Comparison of ENCODE assay signal across 13 mouse cellular contexts in genomic region chrX:71183671-71184070, GRCm38 (mm10). TPM values are rescaled to one million over a fixed set of nuclear protein-coding genes. Genes with fewer than 3 reads are reported as not detected.
DNase-seq lines count a peak whose midpoint lies in the region; ATAC-seq and TF ChIP-seq lines count a peak whose summit lies in the region.
"Had no signal": no experiment of that assay in that cellular context is flagged by ENCODE, and none has a peak within 500 bp of the region (broad histone marks: within the 10 kb centered on the region; RNA-seq: fewer than 3 reads in every experiment).

No protein-coding gene starts in this region.

- 68% methylated on average over 4 of the region's 4 CpGs for WGBS in hindbrain, postnatal 0 days
- 66% methylated on average over 4 of the region's 4 CpGs for WGBS in hindbrain, embryonic 16.5 days

- no peaks in the 10 kb centered on the region for H3K9me3 ChIP-seq in hindbrain, postnatal 0 days (ENCODE audit: low read length)
- no peaks in the 10 kb centered on the region for H3K9me3 ChIP-seq in hindbrain, embryonic 16.5 days (ENCODE audit: control insufficient read depth, low read length)
- H3K9me3 ChIP-seq: kidney, embryonic 15.5 days had no signal

- H3K27ac ChIP-seq in hindbrain, postnatal 0 days = no peak overlapping the region
- no peak overlapping the region for H3K27ac ChIP-seq in hindbrain, embryonic 16.5 days (ENCODE audit: low read depth, low read length)
- H3K27ac ChIP-seq: hindbrain, embryonic 14.5 days; kidney, embryonic 15.5 days; stomach, postnatal 0 days had no signal

- H3K4me1 ChIP-seq in hindbrain, postnatal 0 days (ENCODE audit: insufficient read depth, low read length) = no peaks in the 10 kb centered on the region
- no peaks in the 10 kb centered on the region for H3K4me1 ChIP-seq in hindbrain, embryonic 16.5 days (ENCODE audit: control insufficient read depth, insufficient read depth, low read depth, low read length)
- H3K4me1 ChIP-seq: kidney, embryonic 15.5 days had no signal

- DNase-seq in hindbrain, postnatal 0 days (ENCODE audit: low spot score) = peak; percentile 3
- peak; percentile 39 for DNase-seq in adrenal gland, adult 8-10 months
- peak; percentile 1 for DNase-seq in brain, embryonic 14.5 days (ENCODE audit: low read depth)
- DNase-seq in heart, adult 9 months (ENCODE audit: low spot score in 2 of 2) = peak; percentile 12 to 26
- DNase-seq in frontal cortex, postnatal 25 days (ENCODE audit: low spot score in 2 of 2) = no peak
- no peak for DNase-seq in frontal cortex, postnatal 36 days (ENCODE audit: low spot score in 2 of 2)
- no peak for DNase-seq in spleen, postnatal 4 days (ENCODE audit: low spot score in 2 of 2)
- DNase-seq: right cerebral cortex, postnatal 25 days had no signal

- no peak overlapping the region for H3K4me3 ChIP-seq in hindbrain, postnatal 0 days (ENCODE audit: low read length)
- H3K4me3 ChIP-seq in hindbrain, embryonic 16.5 days (ENCODE audit: low read length) = no peak overlapping the region
- H3K4me3 ChIP-seq: kidney, embryonic 15.5 days had no signal

- no peaks in the 10 kb centered on the region for H3K36me3 ChIP-seq in hindbrain, postnatal 0 days (ENCODE audit: insufficient read depth, low read length)
- H3K36me3 ChIP-seq in hindbrain, embryonic 16.5 days (ENCODE audit: control insufficient read depth, insufficient read depth, low read length) = no peaks in the 10 kb centered on the region
- H3K36me3 ChIP-seq: kidney, embryonic 15.5 days had no signal

- no peak for TF ChIP-seq POLR2A in brain, embryonic 14.5 days (IDR thresholded peaks at IDR 0.05; ENCODE audit: borderline replicate concordance, extremely low read depth, insufficient read depth, insufficient read length, poor library complexity, severe bottlenecking)

- H3K4me2 ChIP-seq in hindbrain, postnatal 0 days (ENCODE audit: low read depth, low read length) = no peak overlapping the region
- H3K4me2 ChIP-seq in hindbrain, embryonic 16.5 days (ENCODE audit: low read length) = no peak overlapping the region
- H3K4me2 ChIP-seq: hindbrain, embryonic 14.5 days; kidney, embryonic 15.5 days had no signal

- no peak overlapping the region for H3K9ac ChIP-seq in hindbrain, postnatal 0 days (replicated peaks; ENCODE audit: low read length)
- no peak overlapping the region for H3K9ac ChIP-seq in hindbrain, embryonic 16.5 days (ENCODE audit: low read depth, low read length)
- H3K9ac ChIP-seq: hindbrain, embryonic 14.5 days; kidney, embryonic 15.5 days had no signal

- no peak for TF ChIP-seq CTCF in hindbrain, postnatal 0 days (IDR thresholded peaks at IDR 0.05; ENCODE audit: low read depth)
- TF ChIP-seq CTCF in brain, embryonic 14.5 days (IDR thresholded peaks at IDR 0.05; ENCODE audit: borderline replicate concordance, extremely low read depth, insufficient read depth, insufficient read length) = no peak

- no peaks in the 10 kb centered on the region for H3K27me3 ChIP-seq in hindbrain, postnatal 0 days (ENCODE audit: insufficient read depth, low read length)
- no peaks in the 10 kb centered on the region for H3K27me3 ChIP-seq in hindbrain, embryonic 16.5 days (replicated peaks; ENCODE audit: control insufficient read depth, insufficient read depth, low read length)
- H3K27me3 ChIP-seq: CH12.LX had no signal

- ATAC-seq in hindbrain, postnatal 0 days = no peak
- no peak for ATAC-seq in hindbrain, embryonic 16.5 days

RNA-seq across cellular contexts. Expression of gene Mtm1, which starts 26.9 kb away (rescaled TPM):
- 3.6 and 7.1 TPM in 2 replicates for total RNA-seq in hindbrain, postnatal 0 days (2014; rRNA removed)
- 4.0 and 4.8 TPM in 2 replicates for polyA plus RNA-seq in hindbrain, postnatal 0 days (2015; fragmentation: Nextera tagmentation; extraction: Ambion mirVana)
- polyA plus RNA-seq in hindbrain, embryonic 16.5 days (2015; fragmentation: Nextera tagmentation; extraction: Ambion mirVana) = 4.7 and 5.0 TPM in 2 replicates
- total RNA-seq in adrenal gland, adult 8-10 months (2022) = 10 to 100 TPM; 19.9 to 31.3 (median 22.2) TPM
- 3.5 TPM in 2 replicates for polyA plus RNA-seq in brain, embryonic 14.5 days (2012; rRNA removed)

Comparison
In these comparisons a context has a peak if more than half of its experiments do, and no peak if none do; other contexts are left out.
1. DNase-seq: peak in hindbrain, postnatal 0 days (single experiment), adrenal gland, adult 8-10 months (single experiment), brain, embryonic 14.5 days (single experiment) and heart, adult 9 months (2 of 2); none in frontal cortex, postnatal 25 days (0 of 2), frontal cortex, postnatal 36 days (0 of 2) and spleen, postnatal 4 days (0 of 2).